Mouse (Mus musculus): ENCODE results near the gene A930004D18Rik. TPM values are rescaled to one million over a fixed set of nuclear protein-coding genes. Genes with fewer than 3 reads are reported as not detected.
"Not testable (repeated sequence)": the region's sequence is repeated elsewhere in the genome, so short reads cannot be mapped to it uniquely, and the experiment has no call there.

The A930004D18Rik gene
- polyA plus RNA-seq, 1 experiment from 2014 or later, result 17.1 TPM

DNA sequence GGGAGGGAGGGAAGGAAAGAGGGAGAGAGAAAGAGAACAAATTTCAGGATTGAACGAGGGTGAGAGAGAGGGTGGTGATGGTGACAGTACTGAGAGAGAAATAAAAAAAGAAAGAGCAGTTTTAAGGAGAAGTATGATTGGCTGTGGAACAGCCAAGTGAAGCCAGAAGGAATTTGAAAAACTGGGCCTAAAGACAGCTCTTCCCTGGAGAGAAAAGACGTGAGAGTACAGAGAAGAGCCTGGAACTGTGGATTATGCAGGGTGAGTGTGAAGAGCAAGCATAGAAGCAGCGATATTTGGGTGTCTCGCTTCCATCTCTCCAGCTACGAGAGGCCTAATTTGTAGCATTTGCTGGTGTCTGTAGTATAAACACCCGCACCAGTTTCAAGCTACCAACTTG is 26.3 kb downstream of the A930004D18Rik start:
- WGBS, result 89% methylated on average over 6 of the region's 6 CpGs
- H3K27me3 ChIP-seq (replicated peaks), result no peaks in the 10 kb centered on the region
- no peak overlapping the region for H3K4me2 ChIP-seq (replicated peaks)
- no peak for ATAC-seq (ENCODE audit: low FRiP score, low read depth)
- H3K36me3 ChIP-seq, result no peaks in the 10 kb centered on the region
- no peaks in the 10 kb centered on the region for H3K4me1 ChIP-seq
- no peak overlapping the region for H3K27ac ChIP-seq
- H3K4me3 ChIP-seq, result no peak overlapping the region
- no peak overlapping the region for H3K9ac ChIP-seq
- no peaks in the 10 kb centered on the region for H3K9me3 ChIP-seq

DNA sequence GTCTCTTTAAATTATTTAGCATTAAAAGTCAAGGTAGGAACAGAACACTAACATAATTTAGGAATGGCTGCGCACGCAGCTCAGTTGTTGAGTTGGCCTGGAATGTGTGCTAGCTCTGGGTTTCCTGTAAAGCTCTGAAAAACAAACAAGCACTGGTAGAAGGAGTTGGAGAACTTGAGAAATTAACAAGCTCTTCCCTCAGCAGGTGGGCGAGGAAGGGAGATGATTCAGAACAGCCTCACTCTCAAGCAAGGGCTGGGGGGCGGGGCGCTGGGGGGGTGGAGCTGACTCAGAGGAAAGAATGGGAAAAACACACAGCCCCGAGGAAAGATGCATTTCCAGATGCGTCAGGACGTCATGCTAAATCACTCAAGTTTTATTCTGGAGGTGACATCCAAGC is 32.4 kb downstream of the A930004D18Rik start:
- no peak for ATAC-seq (ENCODE audit: low FRiP score, low read depth)
- H3K4me2 ChIP-seq (replicated peaks), result no peak overlapping the region
- H3K4me3 ChIP-seq, result no peak overlapping the region
- WGBS, result 29% methylated on average over 8 of the region's 8 CpGs
- H3K4me1 ChIP-seq, result no peaks in the 10 kb centered on the region
- no peaks in the 10 kb centered on the region for H3K9me3 ChIP-seq
- no peaks in the 10 kb centered on the region for H3K36me3 ChIP-seq
- H3K27me3 ChIP-seq (replicated peaks), result no peaks in the 10 kb centered on the region
- H3K9ac ChIP-seq, result no peak overlapping the region
- H3K27ac ChIP-seq, result no peak overlapping the region

DNA sequence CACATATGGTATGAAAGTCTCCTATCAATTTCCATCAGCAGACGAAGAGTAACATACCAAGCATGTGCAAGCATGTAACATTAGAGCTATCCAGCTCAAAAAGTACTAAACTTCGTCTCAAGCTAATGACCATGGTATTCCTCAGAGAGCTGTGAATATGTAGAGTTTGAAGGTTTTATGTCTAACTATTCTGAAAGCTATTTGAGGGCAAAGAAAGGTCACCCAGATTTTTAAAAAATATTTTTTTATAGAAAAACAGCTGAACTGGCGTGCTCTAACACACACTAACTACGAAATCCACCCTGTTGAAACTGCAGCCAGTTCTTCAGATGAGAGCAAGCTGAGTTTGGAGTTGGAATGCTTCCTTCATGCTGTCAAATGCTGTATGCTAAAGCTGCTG is 33.3 kb downstream of the A930004D18Rik start:
- no peak overlapping the region for H3K27ac ChIP-seq
- no peaks in the 10 kb centered on the region for H3K36me3 ChIP-seq
- no peaks in the 10 kb centered on the region for H3K4me1 ChIP-seq
- H3K9me3 ChIP-seq, result no peaks in the 10 kb centered on the region
- H3K4me2 ChIP-seq (replicated peaks), result no peak overlapping the region
- no peak for ATAC-seq (ENCODE audit: low FRiP score, low read depth)
- H3K9ac ChIP-seq, result no peak overlapping the region
- H3K4me3 ChIP-seq, result no peak overlapping the region
- 81% methylated on average over 4 of the region's 4 CpGs for WGBS
- no peaks in the 10 kb centered on the region for H3K27me3 ChIP-seq (replicated peaks)

DNA sequence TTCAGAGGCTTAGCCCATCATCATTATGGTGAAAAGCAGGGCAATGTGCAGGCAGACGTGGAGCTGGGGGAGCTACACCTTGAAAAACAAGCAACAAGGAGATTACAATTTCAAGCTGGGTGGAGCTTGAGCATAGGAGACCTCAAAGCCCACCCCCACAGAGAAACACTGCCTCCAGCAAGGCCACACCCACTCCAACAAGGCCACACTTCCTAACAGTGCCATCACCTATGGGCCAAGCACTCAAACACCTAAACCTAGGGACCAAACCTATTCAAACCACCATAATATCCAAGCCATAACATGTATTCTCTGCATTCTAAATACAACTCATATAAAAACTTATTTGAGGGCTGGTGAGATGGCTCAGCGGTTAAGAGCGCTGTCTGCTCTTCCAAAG is 35.2 kb downstream of the A930004D18Rik start:
- Histone ChIP-seq H3K9me3 (no peaks in the 10 kb centered on the region), H3K4me1 (no peaks in the 10 kb centered on the region), H3K9ac (no peak overlapping the region), H3K36me3 (no peaks in the 10 kb centered on the region), H3K4me3 (no peak overlapping the region), H3K27me3 (replicated peaks) (no peaks in the 10 kb centered on the region), H3K4me2 (replicated peaks) (no peak overlapping the region), H3K27ac (no peak overlapping the region)
- 96% methylated on average over 3 of the region's 3 CpGs for WGBS
- ATAC-seq (ENCODE audit: low FRiP score, low read depth), result no peak

DNA sequence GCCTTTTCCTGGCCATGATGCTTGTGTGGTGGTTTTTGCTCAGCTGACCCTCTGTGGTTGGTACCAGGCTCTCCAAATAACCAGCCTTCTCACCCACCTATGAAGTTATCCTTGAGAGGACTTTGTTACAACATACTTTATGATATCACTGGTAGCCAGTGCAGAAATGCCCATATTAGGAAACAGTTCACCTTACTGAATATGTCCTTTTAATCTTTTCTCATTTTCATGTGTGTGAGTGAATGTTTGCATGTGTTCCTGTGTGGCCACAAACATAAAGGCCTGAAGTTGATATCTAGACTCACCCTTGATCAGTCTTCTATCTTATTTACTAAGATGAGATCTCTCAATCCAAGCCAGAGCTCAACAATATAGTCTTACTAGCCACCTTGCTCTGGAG is 40.7 kb downstream of the A930004D18Rik start, which contains the start of gene H2al2a:
H2al2a (minus strand) TSS at position 101 of the 400 bp plus-strand sequence.
- no peaks in the 10 kb centered on the region for H3K9me3 ChIP-seq
- no peak within 1 kb of the TSS for H3K9ac ChIP-seq
- no peak within 1 kb of the TSS for H3K4me2 ChIP-seq (replicated peaks)
- no peak for ATAC-seq (ENCODE audit: low FRiP score, low read depth)
- no peak within 1 kb of the TSS for H3K4me3 ChIP-seq
- H3K27me3 ChIP-seq (replicated peaks), result no peaks in the 10 kb centered on the region
- H3K36me3 ChIP-seq, result no peaks in the 10 kb centered on the region
- no peak within 1 kb of the TSS for H3K27ac ChIP-seq
- H3K4me1 ChIP-seq, result no peaks in the 10 kb centered on the region

DNA sequence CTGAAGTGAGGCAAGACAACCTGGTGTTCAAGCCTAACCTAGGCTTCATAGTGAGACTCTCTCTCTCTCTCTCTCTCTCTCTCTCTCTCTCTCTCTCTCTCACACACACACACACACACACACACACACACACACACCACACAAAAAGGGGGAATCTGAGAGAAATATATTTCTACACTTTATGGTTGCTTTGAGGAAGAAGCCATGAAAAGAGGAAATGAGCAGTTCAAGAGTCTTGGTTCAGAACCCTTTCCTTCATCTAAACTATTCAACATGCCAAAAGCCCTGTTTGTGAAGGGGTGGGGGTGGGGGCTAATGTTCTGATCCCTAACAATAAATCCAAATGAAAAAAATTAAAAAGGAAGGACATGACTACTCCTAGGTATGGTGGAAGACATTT is 48.0 kb downstream of the A930004D18Rik start:
- ATAC-seq (ENCODE audit: low FRiP score, low read depth), result no peak
- Histone ChIP-seq H3K36me3 (no peaks in the 10 kb centered on the region), H3K9me3 (0 out of 2 replicates have a peak, but pooled peaks cover 3% of the 10 kb centered on the region), H3K4me2 (replicated peaks) (no peak overlapping the region), H3K9ac (no peak overlapping the region), H3K27me3 (replicated peaks) (no peaks in the 10 kb centered on the region), H3K4me1 (no peaks in the 10 kb centered on the region), H3K4me3 (no peak overlapping the region), H3K27ac (no peak overlapping the region)

DNA sequence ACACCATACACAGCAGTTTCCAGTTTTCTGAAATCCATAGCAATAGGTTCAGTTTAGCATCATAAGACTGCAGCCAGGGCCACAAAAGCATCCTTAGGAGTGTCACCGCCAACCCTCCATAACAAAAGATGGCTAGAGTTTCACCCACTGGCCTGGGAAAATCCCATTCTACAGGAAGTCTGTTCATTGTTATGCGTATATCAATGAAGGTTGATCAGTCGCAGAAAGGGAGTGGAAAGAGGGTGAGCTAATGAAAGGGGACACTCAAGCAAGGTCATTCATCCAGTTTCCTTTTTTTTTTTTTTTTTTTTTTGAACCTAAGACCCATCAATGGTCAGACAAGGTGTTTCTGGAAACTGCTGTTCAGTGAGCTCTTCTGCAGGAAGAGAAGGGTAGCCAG is 48.4 kb downstream of the A930004D18Rik start:
- Histone ChIP-seq H3K27ac (no peak overlapping the region), H3K4me1 (no peaks in the 10 kb centered on the region), H3K9ac (no peak overlapping the region), H3K27me3 (replicated peaks) (no peaks in the 10 kb centered on the region), H3K36me3 (no peaks in the 10 kb centered on the region), H3K4me3 (no peak overlapping the region), H3K4me2 (replicated peaks) (no peak overlapping the region), H3K9me3 (0 out of 2 replicates have a peak, but pooled peaks cover 3% of the 10 kb centered on the region)
- ATAC-seq (ENCODE audit: low FRiP score, low read depth), result no peak
- WGBS, result 54% methylated on average over 3 of the region's 3 CpGs

DNA sequence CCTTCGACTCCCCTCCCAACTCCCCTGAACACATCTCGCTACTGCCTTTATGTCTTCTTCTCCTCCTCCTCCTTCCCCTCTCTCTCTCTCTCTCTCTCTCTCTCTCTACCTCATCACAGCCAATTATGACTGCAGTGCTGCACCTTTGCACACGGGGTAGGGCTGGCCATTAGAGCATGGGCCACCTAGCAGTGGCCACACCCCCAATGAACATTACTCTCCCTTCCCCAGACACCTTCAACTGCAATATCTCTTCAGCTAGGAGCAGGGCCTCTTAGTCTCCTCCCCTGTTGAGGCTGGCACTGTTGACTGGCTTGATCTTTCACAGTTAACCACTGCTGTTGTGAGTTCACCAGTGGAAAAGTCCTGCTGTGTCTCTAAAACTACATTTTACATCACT is 50.8 kb downstream of the A930004D18Rik start:
- Histone ChIP-seq H3K4me2 (replicated peaks) (no peak overlapping the region), H3K4me3 (no peak overlapping the region), H3K27ac (no peak overlapping the region), H3K36me3 (no peaks in the 10 kb centered on the region), H3K9me3 (0 out of 2 replicates have a peak, but pooled peaks cover 3% of the 10 kb centered on the region), H3K27me3 (replicated peaks) (no peaks in the 10 kb centered on the region), H3K9ac (no peak overlapping the region), H3K4me1 (no peaks in the 10 kb centered on the region)
- 92% methylated on average over 3 of the region's 3 CpGs for WGBS
- no peak for ATAC-seq (ENCODE audit: low FRiP score, low read depth)

DNA sequence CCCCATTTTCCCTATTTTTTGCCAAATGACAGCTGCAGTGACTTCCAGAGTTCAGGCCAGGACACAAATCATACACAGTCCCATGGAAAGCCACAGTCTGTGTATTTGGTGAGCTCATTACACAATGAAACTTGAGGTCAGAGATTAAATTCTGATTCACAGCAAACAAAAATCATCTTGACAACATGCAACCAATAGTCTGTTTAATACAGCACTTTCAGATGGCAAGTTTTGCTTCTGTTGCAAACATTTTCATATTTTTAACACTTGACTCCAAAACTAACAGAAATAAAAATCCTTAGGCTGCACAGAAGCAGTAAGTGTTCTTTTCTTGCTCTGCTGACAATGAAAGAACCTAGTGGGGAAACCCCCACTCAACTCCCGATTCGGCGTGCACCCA is 52.8 kb downstream of the A930004D18Rik start:
- ATAC-seq (ENCODE audit: low FRiP score, low read depth), result no peak
- Histone ChIP-seq H3K27ac (no peak overlapping the region), H3K9me3 (no peaks in the 10 kb centered on the region), H3K36me3 (no peaks in the 10 kb centered on the region), H3K4me3 (no peak overlapping the region), H3K4me2 (replicated peaks) (no peak overlapping the region), H3K4me1 (no peaks in the 10 kb centered on the region), H3K27me3 (replicated peaks) (no peaks in the 10 kb centered on the region), H3K9ac (no peak overlapping the region)
- 96% methylated on average over 3 of the region's 3 CpGs for WGBS

DNA sequence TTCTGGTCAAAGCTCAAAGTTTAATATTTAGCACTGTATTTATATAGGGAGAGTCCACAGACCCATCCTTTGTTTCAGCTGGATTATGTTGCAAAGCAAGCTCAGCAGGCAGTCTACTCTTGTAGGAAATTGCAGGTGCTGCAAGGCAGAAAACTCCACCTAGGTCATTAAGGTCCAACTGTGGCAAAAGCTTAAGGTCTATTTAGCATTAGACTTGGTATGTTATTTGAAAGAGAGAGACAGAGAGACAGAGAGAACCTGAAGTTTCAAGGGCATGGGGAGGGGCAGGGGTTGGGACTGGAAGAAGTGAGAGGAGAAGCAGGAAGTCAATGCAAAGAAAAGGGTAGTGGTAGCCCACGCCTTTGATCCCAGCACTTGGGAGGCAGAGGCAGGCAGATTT is 54.8 kb downstream of the A930004D18Rik start:
- no peaks in the 10 kb centered on the region for H3K4me1 ChIP-seq
- no peak overlapping the region for H3K4me2 ChIP-seq (replicated peaks)
- H3K36me3 ChIP-seq, result no peaks in the 10 kb centered on the region
- H3K27ac ChIP-seq, result no peak overlapping the region
- no peaks in the 10 kb centered on the region for H3K27me3 ChIP-seq (replicated peaks)
- ATAC-seq (ENCODE audit: low FRiP score, low read depth), result no peak
- H3K4me3 ChIP-seq, result no peak overlapping the region
- WGBS, result 85% methylated on average over 1 of the region's 1 CpGs
- no peak overlapping the region for H3K9ac ChIP-seq
- no peaks in the 10 kb centered on the region for H3K9me3 ChIP-seq

DNA sequence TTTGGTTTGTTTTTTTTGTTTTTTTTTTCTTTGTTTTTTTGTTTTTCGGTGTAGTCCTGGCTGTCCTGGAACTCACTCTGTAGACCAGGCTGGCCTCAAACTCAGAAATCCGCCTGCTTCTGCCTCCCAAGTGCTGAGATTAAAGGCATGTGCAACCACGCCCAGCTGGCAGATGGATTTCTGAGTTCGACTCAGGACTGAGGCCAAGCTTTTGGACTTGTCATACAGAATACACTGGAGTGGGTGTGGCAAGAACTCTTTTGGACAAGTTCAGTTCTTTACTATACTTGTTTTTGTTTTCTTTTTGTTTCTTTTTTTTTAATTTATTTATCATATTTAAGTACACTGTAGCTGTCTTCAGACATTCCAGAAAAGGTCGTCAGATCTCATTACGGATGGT is 58.8 kb downstream of the A930004D18Rik start:
- H3K9ac ChIP-seq, result no peak overlapping the region
- no peaks in the 10 kb centered on the region for H3K4me1 ChIP-seq
- WGBS, result 94% methylated on average over 6 of the region's 6 CpGs
- H3K27me3 ChIP-seq (replicated peaks), result no peaks in the 10 kb centered on the region
- no peak overlapping the region for H3K4me2 ChIP-seq (replicated peaks)
- H3K36me3 ChIP-seq, result no peaks in the 10 kb centered on the region
- H3K9me3 ChIP-seq, result no peaks in the 10 kb centered on the region
- ATAC-seq (ENCODE audit: low FRiP score, low read depth), result no peak
- H3K27ac ChIP-seq, result no peak overlapping the region
- no peak overlapping the region for H3K4me3 ChIP-seq

DNA sequence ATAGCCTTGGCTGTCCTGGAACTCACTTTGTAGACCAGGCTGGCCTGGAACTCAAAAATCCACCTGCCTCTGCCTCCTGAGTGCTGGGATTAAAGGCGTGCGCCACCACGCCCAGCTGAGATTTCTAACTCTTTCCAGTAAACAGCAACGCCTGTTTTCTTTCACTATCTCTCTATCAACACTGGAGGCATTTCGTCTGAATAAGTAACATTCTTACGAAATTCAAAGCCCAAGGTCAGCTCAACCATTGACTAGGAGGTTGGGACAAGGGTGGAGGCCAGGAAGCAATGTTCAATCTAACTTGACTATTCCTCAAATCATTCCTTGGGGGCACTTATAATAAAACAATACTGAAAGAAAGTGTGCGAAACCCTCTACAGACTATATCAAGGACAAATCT is 59.3 kb downstream of the A930004D18Rik start:
- H3K9ac ChIP-seq; ATAC-seq (ENCODE audit: low FRiP score, low read depth); H3K4me1 ChIP-seq; H3K27me3 ChIP-seq (replicated peaks); H3K4me2 ChIP-seq (replicated peaks); H3K4me3 ChIP-seq; H3K9me3 ChIP-seq; H3K36me3 ChIP-seq; H3K27ac ChIP-seq: not testable (repeated sequence)
- WGBS, result 94% methylated on average over 7 of the region's 7 CpGs

DNA sequence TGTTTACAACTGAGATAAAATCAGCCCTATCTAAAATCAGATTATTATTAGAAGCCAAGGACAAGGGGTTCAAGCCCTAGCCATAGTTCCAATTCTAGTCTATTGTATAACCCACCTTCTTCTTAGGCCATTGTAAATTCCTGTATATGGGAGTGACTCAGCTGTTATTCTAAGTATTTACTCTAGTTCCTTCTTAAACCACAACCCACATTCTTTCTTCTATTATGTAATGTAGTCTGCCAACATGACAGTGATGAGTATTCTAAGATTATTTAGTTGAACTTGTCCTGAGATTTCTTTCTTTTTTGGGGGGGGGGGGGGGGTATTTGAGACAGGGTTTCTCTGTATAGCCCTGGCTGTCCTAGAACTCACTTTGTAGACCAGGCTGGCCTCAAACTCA is 59.9 kb downstream of the A930004D18Rik start:
- H3K9me3 ChIP-seq; H3K36me3 ChIP-seq; H3K4me2 ChIP-seq (replicated peaks); H3K4me1 ChIP-seq; H3K4me3 ChIP-seq; H3K27me3 ChIP-seq (replicated peaks); H3K27ac ChIP-seq; ATAC-seq (ENCODE audit: low FRiP score, low read depth); H3K9ac ChIP-seq: not testable (repeated sequence)

Data from neural tube, embryonic 12.5 days (tissue).